Mouse (Mus musculus) c-Kit-positive CD71-positive TER-119-positive erythroid progenitor cells, embryonic 14.5 days (primary cell): ENCODE measurements around the gene Msh4.

Experiments used
- DNase-seq: peaks from one replicate; pipeline ENCODE4 v3.0.0-alpha.2; 2013; ENCODE audit warnings: low spot score

The Msh4 gene

DNA sequence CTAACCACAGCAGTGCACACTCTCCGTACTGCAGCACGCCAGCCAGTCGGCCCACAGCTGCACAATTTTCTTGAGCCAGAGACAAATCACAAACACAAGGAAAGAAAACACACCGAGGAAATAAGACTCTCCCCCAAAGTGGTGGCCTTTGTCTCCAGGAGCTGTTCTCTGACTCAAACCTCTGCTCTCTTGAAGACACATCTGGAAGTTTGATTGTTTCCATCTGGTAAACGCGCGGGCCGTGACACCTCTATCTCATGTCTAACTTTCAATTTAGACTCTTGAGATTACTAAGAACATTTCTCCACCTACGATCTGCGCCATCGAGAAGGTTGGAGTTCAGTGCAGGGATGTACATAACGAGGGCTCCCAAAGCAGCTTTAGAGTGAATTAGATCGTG is 97.5 kb downstream of the Msh4 start:
- no peak for DNase-seq

DNA sequence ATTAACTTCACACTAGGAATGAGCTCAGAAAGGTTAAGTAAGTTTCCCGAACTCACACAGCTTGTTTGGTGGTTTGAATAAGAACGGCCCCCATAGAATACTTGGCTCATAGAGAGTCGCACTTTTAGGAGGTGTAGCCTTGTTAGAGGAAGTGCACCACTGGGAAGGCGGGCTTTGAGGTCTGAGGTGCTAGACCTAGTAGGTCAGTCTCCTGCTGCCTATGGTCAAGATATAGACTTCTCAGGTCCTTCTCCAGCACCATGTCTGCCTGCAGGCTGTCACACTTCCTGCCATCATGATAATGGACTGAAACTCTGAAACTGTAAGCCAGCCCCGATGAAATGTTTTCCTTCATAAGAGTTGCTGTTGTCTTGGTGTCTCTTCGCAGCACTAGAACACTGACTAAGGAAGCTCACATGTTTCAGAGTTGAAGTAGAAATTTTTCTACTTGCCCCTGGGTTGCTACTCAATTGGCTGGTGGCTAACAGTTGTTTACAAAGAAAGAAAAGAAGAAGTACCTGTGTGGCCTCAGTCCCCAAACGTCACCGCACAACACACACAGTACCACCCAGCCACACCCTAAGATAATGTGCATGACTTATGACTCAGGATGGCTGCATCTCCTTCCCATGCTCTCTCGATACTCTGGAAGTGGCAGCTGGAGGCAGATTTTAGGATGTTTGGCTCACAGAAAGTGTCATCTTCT is 98.3 kb downstream of the Msh4 start:
- DNase-seq = peak; percentile 56
